ENCODE assay signal across 14 mouse cellular contexts in the genomic region with DNA sequence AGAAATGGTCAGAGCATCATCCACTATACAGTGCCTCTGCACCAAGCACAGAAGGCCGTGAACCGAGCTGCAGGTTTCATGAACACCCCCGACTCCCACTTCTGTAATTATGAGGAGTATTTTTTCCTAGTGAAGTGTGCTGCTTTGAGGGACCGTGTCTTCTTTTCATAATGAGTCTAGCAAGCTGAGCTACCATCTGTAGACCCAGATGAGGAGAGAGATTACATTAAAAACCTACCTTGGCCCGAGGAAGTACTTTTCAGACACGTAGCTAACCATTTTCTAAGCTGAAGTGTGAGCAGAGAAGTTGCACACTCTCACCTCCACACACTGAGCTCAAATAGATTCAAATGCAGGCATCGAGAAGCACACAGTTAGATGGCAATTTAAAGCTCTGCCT. TPM values are rescaled to one million over a fixed set of nuclear protein-coding genes. Genes with fewer than 3 reads are reported as not detected.
DNase-seq lines count a peak whose midpoint lies in the region; ATAC-seq and TF ChIP-seq lines count a peak whose summit lies in the region.
"Had no signal": no experiment of that assay in that cellular context is flagged by ENCODE, and none has a peak within 500 bp of the region (broad histone marks: within the 10 kb centered on the region; RNA-seq: fewer than 3 reads in every experiment).

No protein-coding gene starts in this region.

- H3K27me3 ChIP-seq in forebrain, embryonic 10.5 days (ENCODE audit: poor library complexity, severe bottlenecking) = no peaks in the 10 kb centered on the region
- no peaks in the 10 kb centered on the region for H3K27me3 ChIP-seq in forebrain, embryonic 11.5 days (ENCODE audit: control insufficient read depth, insufficient read depth, low read length)
- H3K27me3 ChIP-seq in intestine, embryonic 15.5 days (replicated peaks) = no peaks in the 10 kb centered on the region
- H3K27me3 ChIP-seq in intestine, embryonic 16.5 days (replicated peaks; ENCODE audit: control insufficient read depth, insufficient read depth, low read length) = no peaks in the 10 kb centered on the region
- H3K27me3 ChIP-seq in lung, embryonic 16.5 days (ENCODE audit: control insufficient read depth, insufficient read depth, low read depth, low read length) = no peaks in the 10 kb centered on the region
- H3K27me3 ChIP-seq in lung, postnatal 0 days (replicated peaks; ENCODE audit: insufficient read depth, low read length) = no peaks in the 10 kb centered on the region
- no peaks in the 10 kb centered on the region for H3K27me3 ChIP-seq in small intestine, adult 2 months (ENCODE audit: control insufficient read depth, insufficient read depth, low read length)
- H3K27me3 ChIP-seq: heart, embryonic 12.5 days; limb, embryonic 15.5 days had no signal

- H3K4me2 ChIP-seq in forebrain, embryonic 11.5 days (ENCODE audit: low read depth, low read length, severe bottlenecking) = no peak overlapping the region
- no peak overlapping the region for H3K4me2 ChIP-seq in intestine, embryonic 15.5 days (replicated peaks)
- no peak overlapping the region for H3K4me2 ChIP-seq in intestine, embryonic 16.5 days (ENCODE audit: low read depth, low read length)
- H3K4me2 ChIP-seq in lung, embryonic 16.5 days (ENCODE audit: low read depth, low read length) = no peak overlapping the region
- H3K4me2 ChIP-seq in lung, postnatal 0 days (replicated peaks; ENCODE audit: low read depth, low read length) = no peak overlapping the region
- H3K4me2 ChIP-seq: heart, embryonic 12.5 days; limb, embryonic 15.5 days had no signal

- no peak overlapping the region for H3K4me3 ChIP-seq in forebrain, embryonic 10.5 days
- H3K4me3 ChIP-seq in forebrain, embryonic 11.5 days (ENCODE audit: low read depth, low read length) = no peak overlapping the region
- no peak overlapping the region for H3K4me3 ChIP-seq in intestine, embryonic 15.5 days (replicated peaks)
- H3K4me3 ChIP-seq in intestine, embryonic 16.5 days (ENCODE audit: low read length) = no peak overlapping the region
- no peak overlapping the region for H3K4me3 ChIP-seq in lung, embryonic 16.5 days (ENCODE audit: low read length)
- no peak overlapping the region for H3K4me3 ChIP-seq in lung, postnatal 0 days (ENCODE audit: low read depth, low read length)
- no peak overlapping the region for H3K4me3 ChIP-seq in small intestine, adult 2 months (ENCODE audit: low read depth, low read length)
- H3K4me3 ChIP-seq: heart, embryonic 12.5 days; limb, embryonic 15.5 days had no signal

- no peak for ATAC-seq in forebrain, embryonic 11.5 days (replicated peaks; ENCODE audit: low FRiP score)
- no peak for ATAC-seq in intestine, embryonic 15.5 days
- ATAC-seq in intestine, embryonic 16.5 days = no peak
- no peak for ATAC-seq in lung, embryonic 16.5 days (ENCODE audit: low read depth)
- ATAC-seq in lung, postnatal 0 days = no peak
- ATAC-seq: forebrain, embryonic 16.5 days had no signal

- TF ChIP-seq CTCF in lung, postnatal 0 days (IDR thresholded peaks at IDR 0.05) = no peak
- no peak for TF ChIP-seq CTCF in small intestine, adult 2 months (IDR thresholded peaks at IDR 0.05; ENCODE audit: extremely low read depth, insufficient read length, insufficient replicate concordance, low read depth, low read length)

- H3K4me1 ChIP-seq in forebrain, embryonic 10.5 days = peaks cover 49% of the 10 kb centered on the region
- H3K4me1 ChIP-seq in forebrain, embryonic 11.5 days (replicated peaks; ENCODE audit: control insufficient read depth, insufficient read depth, low read length) = no peaks in the 10 kb centered on the region; the same call in 1 of the 2 replicates
- peaks cover 36% of the 10 kb centered on the region for H3K4me1 ChIP-seq in intestine, embryonic 15.5 days (replicated peaks)
- peaks cover 37% of the 10 kb centered on the region for H3K4me1 ChIP-seq in intestine, embryonic 16.5 days (ENCODE audit: control insufficient read depth, insufficient read depth, low read length)
- H3K4me1 ChIP-seq in lung, embryonic 16.5 days (replicated peaks; ENCODE audit: control insufficient read depth, insufficient read depth, low read length) = peaks cover 28% of the 10 kb centered on the region
- H3K4me1 ChIP-seq in lung, postnatal 0 days (ENCODE audit: insufficient read depth, low read depth, low read length) = peaks cover 19% of the 10 kb centered on the region
- H3K4me1 ChIP-seq in small intestine, adult 2 months (ENCODE audit: control insufficient read depth, insufficient read depth, insufficient read length, low read length) = peaks cover 25% of the 10 kb centered on the region

- 89% methylated on average over 7 of the region's 7 CpGs for WGBS in forebrain, embryonic 10.5 days
- 89% methylated on average over 7 of the region's 7 CpGs for WGBS in forebrain, embryonic 11.5 days
- 85% methylated on average over 7 of the region's 7 CpGs for WGBS in intestine, embryonic 15.5 days
- WGBS in intestine, embryonic 16.5 days = 75% methylated on average over 7 of the region's 7 CpGs
- 74% methylated on average over 7 of the region's 7 CpGs for WGBS in lung, embryonic 16.5 days
- WGBS in lung, postnatal 0 days = 81% methylated on average over 7 of the region's 7 CpGs
- WGBS in small intestine, adult 2 months = 83% methylated on average over 7 of the region's 7 CpGs

- H3K9ac ChIP-seq in forebrain, embryonic 11.5 days (ENCODE audit: low read length) = no peak overlapping the region
- no peak overlapping the region for H3K9ac ChIP-seq in intestine, embryonic 15.5 days
- no peak overlapping the region for H3K9ac ChIP-seq in intestine, embryonic 16.5 days (ENCODE audit: low read depth, low read length)
- H3K9ac ChIP-seq in lung, embryonic 16.5 days (ENCODE audit: low read length) = no peak overlapping the region
- no peak overlapping the region for H3K9ac ChIP-seq in lung, postnatal 0 days (replicated peaks; ENCODE audit: low read depth)
- H3K9ac ChIP-seq: heart, embryonic 12.5 days; limb, embryonic 15.5 days had no signal

- no peak for TF ChIP-seq POLR2A in small intestine, adult 2 months (IDR thresholded peaks at IDR 0.05; ENCODE audit: low read depth, low read length)

- DNase-seq in forebrain, embryonic 10.5 days (ENCODE audit: extremely low spot score, low spot score) = no peak
- no peak for DNase-seq in forebrain, embryonic 11.5 days (ENCODE audit: low spot score)
- DNase-seq in lung, postnatal 0 days (ENCODE audit: low spot score) = no peak
- no peak for DNase-seq in thymus, postnatal 4 days
- DNase-seq: adrenal gland, adult 8-10 months; cerebellum, adult 9-10 months; gastrocnemius, postnatal 36 days had no signal

- no peak for TF ChIP-seq EP300 in lung, postnatal 0 days (IDR thresholded peaks at IDR 0.05)

- peak overlapping the region; percentile 73; the same call in 1 of the 2 replicates for H3K27ac ChIP-seq in forebrain, embryonic 10.5 days
- H3K27ac ChIP-seq in forebrain, embryonic 11.5 days (ENCODE audit: low read depth, low read length) = no peak overlapping the region
- H3K27ac ChIP-seq in intestine, embryonic 15.5 days = peak overlapping the region; percentile 61; the same call in 1 of the 2 replicates
- no peak overlapping the region for H3K27ac ChIP-seq in intestine, embryonic 16.5 days (ENCODE audit: low read length)
- H3K27ac ChIP-seq in lung, embryonic 16.5 days (ENCODE audit: low read length) = 0 out of 2 replicates have a peak overlapping the region, but pooled peaks have one; percentile 32
- no peak overlapping the region for H3K27ac ChIP-seq in lung, postnatal 0 days (ENCODE audit: low read length)
- peak overlapping the region; percentile 31 for H3K27ac ChIP-seq in small intestine, adult 2 months (ENCODE audit: insufficient read depth, low read depth, low read length)
- H3K27ac ChIP-seq: limb, embryonic 15.5 days had no signal

- no peaks in the 10 kb centered on the region for H3K9me3 ChIP-seq in forebrain, embryonic 10.5 days
- no peaks in the 10 kb centered on the region for H3K9me3 ChIP-seq in forebrain, embryonic 11.5 days (ENCODE audit: control insufficient read depth, low read length)
- H3K9me3 ChIP-seq in intestine, embryonic 15.5 days = no peaks in the 10 kb centered on the region
- H3K9me3 ChIP-seq in intestine, embryonic 16.5 days (ENCODE audit: control insufficient read depth, low read length) = no peaks in the 10 kb centered on the region
- H3K9me3 ChIP-seq in lung, embryonic 16.5 days (ENCODE audit: control insufficient read depth, low read length) = no peaks in the 10 kb centered on the region
- H3K9me3 ChIP-seq in lung, postnatal 0 days (ENCODE audit: low read length) = no peaks in the 10 kb centered on the region
- H3K9me3 ChIP-seq: heart, embryonic 12.5 days; limb, embryonic 15.5 days had no signal

- no peaks in the 10 kb centered on the region for H3K36me3 ChIP-seq in forebrain, embryonic 10.5 days (replicated peaks)
- no peaks in the 10 kb centered on the region for H3K36me3 ChIP-seq in forebrain, embryonic 11.5 days (ENCODE audit: control insufficient read depth, insufficient read depth, low read length)
- H3K36me3 ChIP-seq in intestine, embryonic 15.5 days = no peaks in the 10 kb centered on the region
- no peaks in the 10 kb centered on the region for H3K36me3 ChIP-seq in intestine, embryonic 16.5 days (ENCODE audit: control insufficient read depth, insufficient read depth, low read length)
- no peaks in the 10 kb centered on the region for H3K36me3 ChIP-seq in lung, embryonic 16.5 days (ENCODE audit: control insufficient read depth, insufficient read depth, low read length)
- no peaks in the 10 kb centered on the region for H3K36me3 ChIP-seq in lung, postnatal 0 days (ENCODE audit: insufficient read depth, low read length)
- no peaks in the 10 kb centered on the region for H3K36me3 ChIP-seq in small intestine, adult 2 months (ENCODE audit: control insufficient read depth, insufficient read depth, low read length)
- H3K36me3 ChIP-seq: heart, embryonic 12.5 days; limb, embryonic 15.5 days had no signal

RNA-seq across cellular contexts. Expression of a gene that starts 37.0 kb away (rescaled TPM):
- polyA plus RNA-seq in forebrain, embryonic 10.5 days (2016; fragmentation: Nextera tagmentation; extraction: Ambion mirVana) = 12.7 and 15.0 TPM in 2 replicates
- 12.5 and 13.1 TPM in 2 replicates for polyA plus RNA-seq in forebrain, embryonic 11.5 days (2014; fragmentation: Nextera tagmentation; extraction: Ambion mirVana)
- polyA plus RNA-seq in intestine, embryonic 15.5 days (2015; fragmentation: Nextera tagmentation; extraction: Ambion mirVana) = 38.6 and 43.2 TPM in 2 replicates
- polyA plus RNA-seq in intestine, embryonic 16.5 days (2015; fragmentation: Nextera tagmentation; extraction: Ambion mirVana) = 31.9 and 32.2 TPM in 2 replicates
- polyA plus RNA-seq in lung, embryonic 16.5 days (2015; fragmentation: Nextera tagmentation; extraction: Ambion mirVana) = 116 and 137 TPM in 2 replicates
- polyA plus RNA-seq in lung, postnatal 0 days (2015; fragmentation: Nextera tagmentation; extraction: Ambion mirVana) = 97.0 and 100.0 TPM in 2 replicates
- polyA plus RNA-seq in small intestine, adult 2 months (2012; rRNA removed) = 27.1 and 31.8 TPM in 2 replicates

Comparison
In these comparisons a context has a peak if more than half of its experiments do, and no peak if none do; other contexts are left out.
1. H3K27ac ChIP-seq: peak in forebrain, embryonic 10.5 days (single experiment), intestine, embryonic 15.5 days (single experiment), lung, embryonic 16.5 days (single experiment) and small intestine, adult 2 months (single experiment); none in forebrain, embryonic 11.5 days (single experiment), intestine, embryonic 16.5 days (single experiment) and lung, postnatal 0 days (single experiment).